Mouse (Mus musculus) heart, postnatal 10 days (tissue): Measurements from ENCODE around the gene Dagla. TPM values are rescaled to one million over a fixed set of nuclear protein-coding genes. Genes with fewer than 3 reads are reported as not detected.
A peak's percentile ranks its signal among the peaks of the same experiment; 100 is the strongest.

Experiments
- DNase-seq, 2 experiments: peaks; one replicate each; pipeline ENCODE4 v3.0.0; 2021
- intact Hi-C: fragments of 180-260 bp; cut with DNase I; formaldehyde crosslinking; loops from one replicate; pipeline ENCODE4 v1.15.1; 2025
- total RNA-seq, 2 experiments: library from RNA; stranded (reverse); gene quantifications; 2 replicates each; pipeline ENCODE4 v1.2.3; 2021

Dagla gene
- total RNA-seq, 2 experiments from 2014 or later, result 4.1 to 4.5 TPM

DNA sequence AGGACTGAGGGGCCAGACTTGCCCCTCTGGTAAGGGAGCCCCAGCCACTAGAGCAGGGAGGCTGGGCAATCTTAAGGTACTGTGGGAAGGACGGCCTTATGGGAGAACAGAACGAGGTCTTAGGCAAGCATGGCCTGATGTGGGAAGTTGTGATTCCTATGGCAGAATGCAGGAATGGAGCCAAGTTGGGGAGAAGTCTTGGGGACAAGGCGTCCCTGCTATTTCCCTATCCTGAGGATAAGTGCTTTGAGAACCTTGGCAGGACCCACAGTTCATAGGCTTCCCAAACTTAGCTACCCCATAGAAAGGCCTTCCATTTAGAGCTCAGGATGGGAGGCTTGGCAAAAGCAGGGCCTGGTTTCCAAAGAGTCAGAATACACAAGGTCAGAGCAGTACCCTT, 95.8 kb downstream of the Dagla start:
- DNase-seq, result peak in 1 of 2 experiments; percentile 29

DNA sequence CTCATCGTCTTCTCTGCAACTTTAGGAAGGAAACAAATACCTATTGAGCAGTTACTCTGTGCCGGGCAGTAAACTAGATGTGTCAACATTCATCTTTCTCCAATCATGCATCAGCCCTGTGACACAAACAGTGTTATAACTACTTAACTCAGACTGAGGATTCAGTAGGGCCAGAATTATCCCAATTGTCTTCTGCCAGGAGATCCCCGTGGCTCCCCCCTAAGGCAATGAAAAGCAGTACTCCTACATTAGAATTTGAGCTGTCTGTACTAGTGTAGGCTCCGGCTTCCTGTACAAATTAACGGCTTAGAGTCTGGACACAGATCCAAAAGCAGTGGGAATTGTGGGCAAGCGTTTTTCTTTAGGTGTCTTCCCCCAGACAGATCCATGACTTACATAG, 99.6 kb downstream of the Dagla start:
- intact Hi-C loops, result no loop called here
- no peak for DNase-seq

More for the DNA sequence above, 95.8 kb downstream of the Dagla start:
- intact Hi-C loops, result no loop called here

DNA sequence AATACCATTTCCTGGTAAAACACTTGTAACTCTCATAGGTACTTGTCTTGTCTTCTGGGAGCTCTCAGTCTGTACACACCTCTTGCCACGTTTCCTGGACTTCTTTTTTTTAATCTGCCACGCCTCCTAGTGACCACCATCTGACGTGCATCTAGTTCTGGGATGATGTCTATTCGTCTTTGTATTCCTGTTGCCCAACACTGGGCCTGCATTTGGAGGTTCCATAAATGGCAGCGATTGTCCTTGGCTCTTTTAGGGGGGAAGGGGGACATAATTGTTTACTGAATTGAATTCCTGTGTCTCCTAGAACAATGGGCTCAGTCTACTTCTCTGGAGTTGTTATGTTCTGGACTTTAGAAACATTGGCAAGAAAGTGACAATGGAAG, 100.1 kb downstream of the Dagla start:
- intact Hi-C loops, result no loop called here
- DNase-seq, result peak; percentile 48 to 69

DNA sequence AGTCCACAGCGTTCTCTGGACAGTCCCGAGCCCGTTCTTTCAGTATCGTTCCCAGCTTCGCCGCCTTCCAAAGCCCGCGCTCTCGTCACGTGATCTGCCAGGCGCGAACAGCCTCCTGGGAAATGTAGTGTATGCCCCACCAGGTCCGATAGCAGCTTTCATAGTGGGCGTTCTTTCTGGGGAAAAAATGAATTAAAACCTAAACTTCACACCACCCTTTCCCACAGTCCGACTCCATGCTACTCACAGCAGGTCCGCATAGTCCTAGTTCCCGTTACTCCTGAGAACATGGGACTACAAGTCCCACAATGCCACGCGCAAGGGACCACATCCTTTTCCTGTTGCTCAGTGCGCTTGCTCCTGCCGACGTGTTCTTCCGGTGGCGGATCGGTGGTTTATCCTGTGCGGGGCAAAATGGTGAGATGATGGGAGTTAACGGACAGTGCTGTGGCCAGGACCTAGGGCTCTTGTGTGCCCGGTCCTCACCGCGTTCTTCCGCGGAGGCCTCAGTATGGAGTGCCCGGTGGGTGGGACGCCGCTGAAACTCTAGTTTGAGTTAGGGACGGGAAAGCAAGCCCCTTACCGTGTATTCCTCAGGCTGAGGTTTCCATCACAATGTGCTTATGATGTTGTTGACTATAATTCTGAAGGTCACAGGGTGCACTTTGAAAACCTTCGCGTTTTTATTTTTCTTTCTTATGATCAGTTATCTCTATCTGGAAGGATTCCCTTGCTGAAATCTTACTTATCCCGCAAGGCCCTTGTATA, 100.6 kb downstream of the Dagla start, which contains the start of the genes Tmem258 and Fen1:
Gene Tmem258 (plus strand): TSS at position 167 of the 768 bp plus-strand sequence.
Gene Fen1 (minus strand): TSS at position 322 of the 768 bp plus-strand sequence.
- intact Hi-C loops, result no loop called here

DNA sequence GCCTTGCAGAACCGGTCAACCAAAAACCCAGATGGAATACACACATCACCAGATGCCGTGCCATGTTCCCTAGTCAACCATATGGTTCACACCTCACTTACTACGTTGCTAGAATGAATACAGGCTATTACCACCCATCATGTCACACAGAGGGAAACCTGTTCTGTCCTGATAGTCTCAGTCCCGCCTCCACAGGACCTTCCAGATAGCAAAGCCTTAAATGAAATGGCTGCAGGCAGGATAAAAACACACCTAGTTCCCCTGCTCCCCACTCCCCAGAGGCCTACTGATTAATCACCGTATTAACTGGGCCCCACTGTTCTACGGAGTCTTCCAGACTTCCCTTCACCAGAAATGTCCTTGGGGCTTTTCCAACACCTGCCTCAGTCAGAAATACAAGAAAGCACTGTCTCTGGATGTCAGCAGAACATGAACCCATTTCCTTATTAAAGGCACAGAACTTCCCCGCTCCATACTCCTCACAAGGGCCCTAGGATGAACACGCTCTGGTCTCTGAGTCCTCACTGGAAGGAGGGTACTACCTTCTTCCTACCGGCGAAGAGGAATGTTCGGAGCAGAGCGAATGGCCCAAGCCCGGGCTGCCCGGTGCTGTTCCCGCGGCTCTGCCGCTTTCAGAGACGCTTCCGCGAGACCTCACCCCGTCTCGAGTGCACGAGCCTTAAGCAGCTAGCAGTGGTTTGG, 101.4 kb downstream of the Dagla start:
- intact Hi-C loops, result no loop called here
- no peak for DNase-seq

More for the DNA sequence above, 100.6 kb downstream of the Dagla start, which contains the start of the genes Tmem258 and Fen1:
- peak; percentile 94 to 97 for DNase-seq

DNA sequence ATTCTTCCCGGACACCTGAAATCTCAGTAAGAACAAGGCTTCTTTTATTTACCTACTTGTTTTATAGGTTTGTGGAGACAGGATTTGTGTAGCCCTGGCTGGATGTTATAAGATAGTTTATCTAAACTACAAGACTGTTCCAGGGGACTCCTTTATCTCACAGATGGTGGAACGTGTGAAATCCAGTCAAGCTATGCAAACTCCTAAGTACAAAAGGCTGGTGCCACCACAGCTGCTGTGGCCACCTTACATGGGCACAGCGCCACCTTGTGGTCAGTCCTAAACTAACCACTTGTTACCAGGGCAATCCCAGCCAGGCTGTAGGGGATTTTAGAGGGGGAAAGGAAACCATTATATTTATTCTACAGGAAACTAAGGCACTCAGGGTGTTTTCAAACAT, 106.0 kb downstream of the Dagla start:
- DNase-seq, result peak; percentile 78 to 90
- intact Hi-C loops, result loop anchor here (2.0 to 5.0 kb wide), 2 partner anchors 198 to 286 kb away; partner anchors contain the start of genes Best1 and Rab3il1

DNA sequence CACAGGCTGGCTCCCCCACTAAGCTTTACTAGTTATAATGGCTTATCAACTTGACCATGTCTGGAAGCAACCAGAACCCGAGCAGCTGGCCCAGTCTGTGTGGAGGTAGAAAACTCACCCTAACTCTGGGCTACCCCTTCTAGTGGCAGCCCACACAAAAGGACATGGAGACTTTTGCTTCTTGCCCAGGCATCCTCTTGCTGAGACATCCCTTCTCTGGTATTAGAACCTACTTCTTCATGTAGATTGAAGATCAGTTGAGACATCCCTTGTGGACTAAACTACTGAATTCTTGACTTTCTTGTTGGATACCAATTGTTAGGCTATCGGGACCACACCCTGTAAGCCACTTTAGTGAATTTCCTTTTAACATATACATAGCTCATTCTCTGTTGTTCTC, 106.4 kb downstream of the Dagla start:
- DNase-seq, result no peak
- intact Hi-C loops, result loop anchor here (2.0 to 5.0 kb wide), 2 partner anchors 197 to 286 kb away; partner anchors contain the start of genes Best1 and Rab3il1

DNA sequence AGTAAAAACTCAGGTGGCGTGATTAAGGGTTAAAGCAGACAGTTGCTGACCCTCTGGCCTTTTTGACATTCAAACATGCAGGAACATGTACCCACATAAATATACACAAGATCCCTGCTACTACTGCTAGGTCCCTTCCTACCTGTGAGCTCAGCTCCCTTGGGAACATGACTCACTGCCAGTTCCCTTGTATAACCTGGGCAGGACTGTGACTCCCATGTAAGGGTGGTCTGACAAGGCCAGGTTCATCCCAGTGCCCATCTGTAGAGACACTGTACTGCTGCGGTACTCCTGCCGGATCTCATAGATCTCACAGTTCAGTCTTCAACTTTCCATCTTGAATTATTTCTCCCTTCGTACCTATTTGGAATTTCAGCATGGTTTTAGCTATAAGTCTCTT, 107.5 kb downstream of the Dagla start:
- DNase-seq, result no peak
- intact Hi-C loops, result loop anchor here (5.0 kb wide), 1 partner anchor 285 kb away; no protein-coding TSS in a partner anchor

Other genes starting within 250 kb of the Dagla start
- 10 to 100 TPM; 11.3 to 14.4 TPM for gene Fads2, start 203.1 kb downstream of the Dagla start, total RNA-seq
- 10 to 100 TPM; 34.7 to 35.7 TPM for gene Fads1, start 122.0 kb downstream of the Dagla start, total RNA-seq
- gene Tmem258, start 100.9 kb downstream of the Dagla start, total RNA-seq, result 100 to 1,000 TPM; 145 TPM
- 10 to 100 TPM; 12.3 to 14.4 TPM for gene Fen1, start 100.7 kb downstream of the Dagla start, total RNA-seq
- gene Myrf, start 64.1 kb downstream of the Dagla start, total RNA-seq, result 1 to 10 TPM; 5.7 to 9.1 TPM
- 10 to 100 TPM; 34.3 to 36.2 TPM for gene Syt7, start 84.2 kb upstream of the Dagla start, total RNA-seq
- gene Lrrc10b, start 152.6 kb upstream of the Dagla start, total RNA-seq, result 1 to 10 TPM; 2.2 to 7.3 TPM
- gene Ppp1r32, start 178.1 kb upstream of the Dagla start, total RNA-seq, result under 1 TPM; 0.40 to 0.93 TPM
- gene Cpsf7, start 220.4 kb upstream of the Dagla start, total RNA-seq, result 10 to 100 TPM; 39.9 to 41.2 TPM
- 10 to 100 TPM; 61.9 to 67.1 TPM for gene Sdhaf2, start 221.3 kb upstream of the Dagla start, total RNA-seq